Mouse (Mus musculus) limb, embryonic 11.5 days (tissue): ENCODE measurements around the gene Cdsn. TPM values are rescaled to one million over a fixed set of nuclear protein-coding genes. Genes with fewer than 3 reads are reported as not detected.

Experiments
- ATAC-seq: fragments of 200-750 bp; cut with Nextera tagmentation; 2 replicates; pipeline ENCODE4 v1.8.0; 2017; ENCODE audit warnings: low read depth; ENCODE audit not compliant: insufficient number of reproducible peaks, low FRiP score, low TSS enrichment
- DNase-seq: peaks from one replicate; pipeline ENCODE4 v3.0.0-alpha.2; 2015; ENCODE audit warnings: low spot score
- H3K27ac ChIP-seq: fragments of 300-500 bp; sonication (generic); replicated peaks from 2 replicates; pipeline ENCODE4 v1.5.1; 2014; ENCODE audit warnings: low read depth, mild to moderate bottlenecking, low read length
- H3K27me3 ChIP-seq: fragments of 300-500 bp; sonication (generic); 2 replicates; pipeline ENCODE4 v1.6.1; 2014; ENCODE audit warnings: mild to moderate bottlenecking, low read length, mixed read lengths; ENCODE audit not compliant: control insufficient read depth, insufficient read depth
- H3K36me3 ChIP-seq: fragments of 300-500 bp; sonication (generic); 2 replicates; pipeline ENCODE4 v1.6.1; 2014; ENCODE audit warnings: mild to moderate bottlenecking, low read length, moderate library complexity, mixed read lengths; ENCODE audit not compliant: control insufficient read depth, insufficient read depth
- H3K4me1 ChIP-seq: fragments of 300-500 bp; sonication (generic); 2 replicates; pipeline ENCODE4 v1.6.1; 2014; ENCODE audit warnings: low read length, mixed read lengths; ENCODE audit not compliant: control insufficient read depth, insufficient read depth
- H3K4me2 ChIP-seq: fragments of 300-500 bp; sonication (generic); 2 replicates; pipeline ENCODE4 v1.6.1; 2014; ENCODE audit warnings: low read depth, mild to moderate bottlenecking, moderate library complexity; ENCODE audit not compliant: severe bottlenecking
- H3K4me3 ChIP-seq: fragments of 300-500 bp; sonication (generic); 2 replicates; pipeline ENCODE4 v1.5.1; 2014; ENCODE audit warnings: low read depth, low read length
- H3K9ac ChIP-seq: fragments of 300-500 bp; sonication (generic); 2 replicates; pipeline ENCODE4 v1.6.1; 2014; ENCODE audit warnings: mild to moderate bottlenecking, low read length
- H3K9me3 ChIP-seq: fragments of 300-500 bp; sonication (generic); 2 replicates; pipeline ENCODE4 v1.6.1; 2016; ENCODE audit warnings: low read length; ENCODE audit not compliant: control insufficient read depth
- WGBS: fragments of 180-500 bp; shearing (Covaris S2); extraction: QIAGEN DNeasy Blood & Tissue Kit; methylation state at CpG from one replicate; pipeline ENCODE4 v1.1.7; 2014; 5-methylcytosine and 5-hydroxymethylcytosine counted together
- polyA plus RNA-seq: library from polyadenylated mRNA; unstranded; fragments of >200 nt; fragmentation: Nextera tagmentation; extraction: Ambion mirVana; gene quantifications from 2 replicates; pipeline ENCODE4 v1.2.1, GENCODE M21; 2014

Gene Cdsn
- polyA plus RNA-seq, 1 experiment from 2014 or later, result not detected

DNA sequence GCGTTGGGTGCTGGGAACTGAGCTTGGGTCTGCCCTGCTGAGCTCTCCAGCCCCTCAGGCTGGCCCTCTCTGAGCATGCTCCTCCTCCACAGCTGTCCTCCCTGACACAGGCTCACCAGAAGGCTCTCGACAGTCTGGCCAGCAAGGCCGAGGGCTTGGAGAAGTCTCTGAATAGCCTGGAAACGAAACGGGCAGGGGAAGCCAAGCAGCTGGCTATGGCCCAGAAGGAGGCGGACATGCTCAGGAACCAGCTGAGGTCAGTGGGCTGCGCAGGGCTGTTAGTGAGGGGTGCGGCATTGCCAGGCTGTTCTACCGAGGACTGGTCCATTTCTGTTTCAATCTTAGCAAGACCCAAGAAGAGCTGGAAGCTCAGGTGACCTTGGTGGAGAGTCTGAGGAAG lies 27.6 kb upstream of the Cdsn start:
- Histone ChIP-seq H3K4me3 (no peak overlapping the region), H3K9ac (no peak overlapping the region), H3K36me3 (peaks cover 11% of the 10 kb centered on the region; the same call in 1 of the 2 replicates), H3K4me2 (no peak overlapping the region), H3K4me1 (no peaks in the 10 kb centered on the region), H3K27me3 (no peaks in the 10 kb centered on the region), H3K9me3 (no peaks in the 10 kb centered on the region), H3K27ac (no peak overlapping the region)
- DNase-seq (no peak), ATAC-seq (no peak)
- 91% methylated on average over 9 of the region's 9 CpGs for WGBS

GRCm38 (mm10) chr17:35526644-35527043 lies 25.3 kb upstream of the Cdsn start:
- 85% methylated on average over 8 of the region's 8 CpGs for WGBS
- DNase-seq, result no peak

DNA sequence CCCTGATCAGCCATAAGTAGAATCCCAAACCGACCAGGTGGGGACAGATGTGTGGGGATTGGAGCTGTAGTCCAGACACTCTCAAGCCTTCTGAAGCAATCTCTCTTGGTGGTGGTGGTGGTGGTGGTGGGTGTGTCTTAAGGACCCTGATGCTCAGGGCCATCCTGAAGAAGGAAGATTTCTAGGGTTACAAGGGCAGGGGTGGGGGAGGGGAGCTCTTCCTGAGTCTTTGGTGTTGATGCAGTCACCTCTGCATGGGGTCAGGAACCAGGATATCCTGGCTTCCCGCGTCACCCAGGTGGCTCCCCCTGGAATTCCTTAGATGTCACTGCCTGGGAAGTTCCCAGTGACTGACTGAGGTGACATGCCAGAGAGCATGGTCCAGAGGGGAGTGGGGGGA lies 19.6 kb upstream of the Cdsn start:
- H3K36me3 ChIP-seq, result peaks cover 10% of the 10 kb centered on the region
- no peak for DNase-seq
- H3K9ac ChIP-seq, result no peak overlapping the region
- H3K27ac ChIP-seq, result no peak overlapping the region
- no peak overlapping the region for H3K4me2 ChIP-seq
- 0 out of 2 replicates have a peak, but pooled peaks cover 3% of the 10 kb centered on the region for H3K4me1 ChIP-seq
- H3K9me3 ChIP-seq, result no peaks in the 10 kb centered on the region
- ATAC-seq, result no peak
- H3K4me3 ChIP-seq, result no peak overlapping the region
- no peaks in the 10 kb centered on the region for H3K27me3 ChIP-seq
- 18% methylated on average over 3 of the region's 3 CpGs for WGBS

More at GRCm38 (mm10) chr17:35526644-35527043, 25.3 kb upstream of the Cdsn start:
- ATAC-seq, result no peak
- H3K36me3 ChIP-seq, result peaks cover 12% of the 10 kb centered on the region
- H3K4me1 ChIP-seq, result no peaks in the 10 kb centered on the region
- H3K4me3 ChIP-seq, result no peak overlapping the region
- no peaks in the 10 kb centered on the region for H3K27me3 ChIP-seq
- no peak overlapping the region for H3K9ac ChIP-seq
- no peak overlapping the region for H3K4me2 ChIP-seq
- H3K27ac ChIP-seq, result no peak overlapping the region
- H3K9me3 ChIP-seq, result no peaks in the 10 kb centered on the region

DNA sequence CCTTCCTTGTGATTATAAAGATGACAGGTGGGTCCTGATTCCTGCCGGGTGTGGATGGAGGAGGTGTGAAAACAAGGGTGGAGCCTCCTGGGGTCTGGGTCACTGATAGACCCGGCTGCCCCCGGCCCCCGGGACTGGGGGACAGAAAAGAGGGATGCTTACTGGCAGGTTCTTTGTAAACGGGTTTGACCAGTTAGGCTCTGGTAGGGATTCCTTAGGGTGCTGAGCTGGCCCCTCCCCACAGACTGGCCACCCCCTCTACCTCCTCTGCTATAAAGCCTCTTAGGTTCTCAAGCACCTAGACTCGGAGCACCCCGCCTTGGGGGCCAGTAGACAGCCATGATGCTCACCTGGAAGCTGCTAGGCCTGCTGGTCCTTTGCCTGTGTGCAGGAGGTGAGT lies 19.0 kb upstream of the Cdsn start, which contains the start of gene Psors1c2:
Gene Psors1c2, plus strand, starts transcription at position 301 of the 400 bp plus-strand sequence.
- no peak within 1 kb of the TSS for H3K4me2 ChIP-seq
- H3K9ac ChIP-seq, result no peak within 1 kb of the TSS
- no peak within 1 kb of the TSS for H3K4me3 ChIP-seq
- DNase-seq (no peak), ATAC-seq (no peak)
- H3K4me1 ChIP-seq, result 0 out of 2 replicates have a peak, but pooled peaks cover 3% of the 10 kb centered on the region
- no peak within 1 kb of the TSS for H3K27ac ChIP-seq
- peaks cover 10% of the 10 kb centered on the region for H3K36me3 ChIP-seq
- 19% methylated on average over 7 of the region's 7 CpGs for WGBS
- H3K9me3 ChIP-seq, result no peaks in the 10 kb centered on the region
- no peaks in the 10 kb centered on the region for H3K27me3 ChIP-seq

- WGBS, result 22% methylated on average over 6 of the region's 6 CpGs
- Histone ChIP-seq H3K4me2 (no peak overlapping the region), H3K27me3 (no peaks in the 10 kb centered on the region), H3K9me3 (no peaks in the 10 kb centered on the region), H3K27ac (no peak overlapping the region), H3K4me3 (no peak overlapping the region), H3K9ac (no peak overlapping the region), H3K4me1 (0 out of 2 replicates have a peak, but pooled peaks cover 3% of the 10 kb centered on the region), H3K36me3 (peaks cover 5% of the 10 kb centered on the region)
- DNase-seq (peak; percentile 82), ATAC-seq (no peak)
Measured at GRCm38 (mm10) chr17:35534343-35534742, 17.6 kb upstream of the Cdsn start.

GRCm38 (mm10) chr17:35537421-35537820 lies 14.5 kb upstream of the Cdsn start:
- no peaks in the 10 kb centered on the region for H3K27me3 ChIP-seq
- no peaks in the 10 kb centered on the region for H3K36me3 ChIP-seq
- ATAC-seq (no peak), DNase-seq (no peak)
- no peak overlapping the region for H3K27ac ChIP-seq
- no peak overlapping the region for H3K4me3 ChIP-seq
- H3K4me1 ChIP-seq, result 0 out of 2 replicates have a peak, but pooled peaks cover 3% of the 10 kb centered on the region
- WGBS, result 78% methylated on average over 4 of the region's 4 CpGs
- no peak overlapping the region for H3K4me2 ChIP-seq
- no peak overlapping the region for H3K9ac ChIP-seq
- H3K9me3 ChIP-seq, result no peaks in the 10 kb centered on the region

- Histone ChIP-seq H3K4me1 (no peaks in the 10 kb centered on the region), H3K9me3 (no peaks in the 10 kb centered on the region), H3K27me3 (no peaks in the 10 kb centered on the region), H3K27ac (no peak overlapping the region), H3K4me3 (no peak overlapping the region), H3K36me3 (no peaks in the 10 kb centered on the region), H3K4me2 (no peak overlapping the region), H3K9ac (no peak overlapping the region)
- 81% methylated on average over 1 of the region's 1 CpGs for WGBS
- ATAC-seq, result no peak
- no peak for DNase-seq
Measured at GRCm38 (mm10) chr17:35538476-35538875, 13.5 kb upstream of the Cdsn start.

GRCm38 (mm10) chr17:35539540-35539939 lies 12.4 kb upstream of the Cdsn start:
- Histone ChIP-seq H3K4me3 (no peak overlapping the region), H3K4me1 (no peaks in the 10 kb centered on the region), H3K27ac (no peak overlapping the region), H3K27me3 (no peaks in the 10 kb centered on the region), H3K4me2 (no peak overlapping the region), H3K9me3 (no peaks in the 10 kb centered on the region), H3K9ac (no peak overlapping the region), H3K36me3 (no peaks in the 10 kb centered on the region)
- DNase-seq (no peak), ATAC-seq (no peak)
- 50% methylated on average over 10 of the region's 10 CpGs for WGBS

DNA sequence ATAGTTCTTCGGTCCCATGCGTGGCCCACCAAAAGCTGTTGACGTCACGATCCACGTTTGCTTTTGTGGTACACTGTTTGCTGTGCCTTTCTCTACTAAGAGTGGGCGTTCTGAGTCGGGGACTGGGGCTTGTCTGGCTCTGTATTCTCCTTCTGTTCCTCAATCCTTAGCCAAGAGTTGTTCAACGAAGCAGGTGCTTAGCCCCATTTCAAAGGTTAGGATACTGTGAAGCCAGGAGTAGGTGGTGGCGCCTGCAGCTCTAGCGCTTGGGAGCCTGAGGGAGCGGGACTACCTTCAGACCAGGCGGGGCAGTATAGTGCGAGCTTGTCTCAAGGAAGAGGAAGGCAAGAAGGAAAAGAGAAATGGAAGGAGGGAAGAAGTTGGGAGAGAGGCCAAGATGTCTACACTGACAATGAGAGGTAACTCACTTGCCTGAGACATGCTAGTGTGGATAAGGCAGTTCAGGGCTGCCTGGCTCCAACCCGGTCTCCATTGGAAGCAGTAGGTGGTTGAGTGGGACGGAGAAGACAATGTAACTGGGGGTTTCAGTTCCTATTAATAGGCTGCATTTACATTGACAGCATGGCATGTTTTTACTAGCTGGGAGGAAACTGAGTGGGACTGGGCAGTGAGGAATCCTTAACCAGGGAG lies 9.0 kb upstream of the Cdsn start:
- Histone ChIP-seq H3K4me1 (no peaks in the 10 kb centered on the region), H3K27me3 (no peaks in the 10 kb centered on the region), H3K4me2 (no peak overlapping the region), H3K9ac (no peak overlapping the region), H3K27ac (no peak overlapping the region), H3K4me3 (no peak overlapping the region), H3K36me3 (no peaks in the 10 kb centered on the region), H3K9me3 (no peaks in the 10 kb centered on the region)
- ATAC-seq, result no peak
- no peak for DNase-seq
- 82% methylated on average over 15 of the region's 15 CpGs for WGBS
